Mouse (Mus musculus): ENCODE data around the gene Pde6d.

GRCm38 (mm10) chr1:86524619-86525498, 57.6 kb downstream of the Pde6d start:
- TF ChIP-seq CTCF (IDR thresholded peaks at IDR 0.05; ENCODE audit: borderline replicate concordance, extremely low read depth, insufficient read depth, insufficient read length) (peak; percentile 88), POLR2A (IDR thresholded peaks at IDR 0.05; ENCODE audit: borderline replicate concordance, extremely low read depth, insufficient read depth, insufficient read length, poor library complexity, severe bottlenecking) (peak; percentile 19; the same call in 1 of the 2 replicates)

Data from brain, embryonic 14.5 days (tissue).